Mouse (Mus musculus): ENCODE measurements at regions not wholly inside any gene's neighbourhood (a gene's known extent, or its start where the extent isn't known, plus 50 kb on each side); places are given as distances from the start of the nearest gene placed in this dataset.
"Not testable (repeated sequence)": the region's sequence is repeated elsewhere in the genome, so short reads cannot be mapped to it uniquely, and the experiment has no call there.

DNA sequence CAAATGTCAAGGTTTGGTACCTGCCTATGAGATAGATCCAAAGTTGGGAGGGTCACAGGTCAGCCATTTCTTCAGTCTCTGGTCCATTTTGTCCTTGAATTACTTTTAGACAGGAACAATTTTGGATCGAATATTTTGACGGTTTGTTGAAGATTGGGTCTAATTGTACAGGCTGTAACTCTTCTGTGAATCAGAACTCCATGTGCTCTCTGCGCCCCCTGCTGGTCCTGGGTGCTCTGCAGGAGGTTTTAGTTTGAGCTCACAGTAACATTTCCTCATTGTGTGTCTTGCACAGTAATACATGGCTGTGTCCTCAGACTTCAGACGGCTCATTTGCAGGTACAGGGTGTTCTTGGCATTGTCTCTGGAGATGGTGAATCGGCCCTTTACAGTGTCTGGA is 158.1 kb downstream of the Adam6a start:
- WGBS = 62% methylated on average over 5 of the region's 5 CpGs
- H3K4me2 ChIP-seq (ENCODE audit: low read depth, low read length); H3K27ac ChIP-seq (replicated peaks; ENCODE audit: low read depth, low read length); H3K9ac ChIP-seq (ENCODE audit: low read depth, low read length); H3K36me3 ChIP-seq (ENCODE audit: control insufficient read depth, insufficient read depth, low read length); H3K27me3 ChIP-seq (replicated peaks; ENCODE audit: control insufficient read depth, insufficient read depth, low read length); ATAC-seq (ENCODE audit: low read depth); H3K4me1 ChIP-seq (ENCODE audit: control insufficient read depth, insufficient read depth, low read length); H3K4me3 ChIP-seq (ENCODE audit: low read depth, low read length); H3K9me3 ChIP-seq (ENCODE audit: control insufficient read depth, low read length); DNase-seq (ENCODE audit: low spot score): not testable (repeated sequence)

DNA sequence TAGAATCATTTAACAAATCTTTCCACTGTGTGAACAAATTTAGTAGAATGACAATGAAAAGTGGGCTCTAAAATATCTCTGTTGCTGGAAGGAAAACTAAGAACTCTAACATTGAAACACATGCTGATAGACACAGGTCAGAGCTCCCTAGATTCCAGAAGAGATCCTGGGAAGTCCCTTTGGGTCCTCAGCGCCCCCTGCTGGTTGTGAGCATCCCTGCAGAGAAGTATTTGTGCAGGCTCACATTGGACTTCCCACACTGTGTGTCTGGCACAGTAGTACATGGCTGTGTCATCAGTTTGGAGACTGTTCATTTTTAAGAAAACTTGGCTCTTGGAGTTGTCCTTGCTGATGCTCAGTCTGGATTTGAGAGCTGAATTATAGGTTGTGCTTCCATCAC is 172.7 kb downstream of the Adam6a start:
- not testable (repeated sequence) for H3K36me3 ChIP-seq (ENCODE audit: control insufficient read depth, insufficient read depth, low read length); ATAC-seq (ENCODE audit: low read depth); H3K27ac ChIP-seq (replicated peaks; ENCODE audit: low read depth, low read length); H3K27me3 ChIP-seq (replicated peaks; ENCODE audit: control insufficient read depth, insufficient read depth, low read length); H3K9ac ChIP-seq (ENCODE audit: low read depth, low read length); H3K4me2 ChIP-seq (ENCODE audit: low read depth, low read length); DNase-seq (ENCODE audit: low spot score); H3K4me1 ChIP-seq (ENCODE audit: control insufficient read depth, insufficient read depth, low read length); H3K4me3 ChIP-seq (ENCODE audit: low read depth, low read length)
- peaks cover 20% of the 10 kb centered on the region; the same call in 1 of the 2 replicates for H3K9me3 ChIP-seq (ENCODE audit: control insufficient read depth, low read length)
- 0% methylated on average over 1 of the region's 1 CpGs for WGBS

DNA sequence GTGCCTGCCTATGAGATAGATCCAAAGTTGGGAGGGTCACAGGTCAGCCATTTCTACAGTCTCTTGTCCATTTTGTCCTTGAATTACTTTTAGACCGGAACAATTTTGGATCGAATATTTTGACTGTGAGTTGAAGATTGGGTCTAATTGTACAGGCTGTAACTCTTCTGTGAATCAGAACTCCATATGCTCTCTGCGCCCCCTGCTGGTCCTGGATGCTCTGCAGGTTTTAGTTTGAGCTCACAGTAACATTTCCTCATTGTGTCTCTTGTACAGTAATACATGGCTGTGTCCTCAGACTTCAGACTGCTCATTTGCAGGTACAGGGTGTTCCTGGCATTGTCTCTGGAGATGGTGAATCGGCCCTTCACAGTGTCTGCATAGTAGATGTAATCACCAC is 192.1 kb downstream of the Adam6a start:
- no peak for DNase-seq (ENCODE audit: low spot score)

DNA sequence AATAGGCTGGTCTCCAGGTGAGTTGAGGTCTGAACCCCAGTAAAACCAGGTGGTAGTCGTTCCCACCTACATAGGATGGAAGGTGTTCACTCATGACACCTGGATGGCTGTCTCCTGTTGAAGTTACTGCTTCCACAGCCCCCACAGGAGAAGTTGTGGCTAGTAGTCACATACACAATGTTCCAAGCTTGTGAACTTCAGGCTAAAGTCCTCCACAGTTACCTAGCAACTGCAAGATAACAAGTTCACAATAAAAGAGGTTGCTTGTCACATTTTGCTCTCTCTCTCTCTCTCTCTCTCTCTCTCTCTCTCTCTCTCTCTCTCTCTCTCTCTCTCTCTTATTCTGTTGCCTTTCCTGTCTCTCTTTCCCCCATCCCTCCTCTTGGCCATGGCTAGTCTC is 202.6 kb downstream of the Adam6a start:
- H3K36me3 ChIP-seq (ENCODE audit: control insufficient read depth, insufficient read depth, low read length) = no peaks in the 10 kb centered on the region
- no peak overlapping the region for H3K9ac ChIP-seq (ENCODE audit: low read depth, low read length)
- ATAC-seq (ENCODE audit: low read depth) = no peak
- peaks cover 20% of the 10 kb centered on the region for H3K9me3 ChIP-seq (ENCODE audit: control insufficient read depth, low read length)
- H3K4me3 ChIP-seq (ENCODE audit: low read depth, low read length) = no peak overlapping the region
- no peak overlapping the region for H3K4me2 ChIP-seq (ENCODE audit: low read depth, low read length)
- 48% methylated on average over 1 of the region's 1 CpGs for WGBS
- no peaks in the 10 kb centered on the region for H3K27me3 ChIP-seq (replicated peaks; ENCODE audit: control insufficient read depth, insufficient read depth, low read length)
- no peaks in the 10 kb centered on the region for H3K4me1 ChIP-seq (ENCODE audit: control insufficient read depth, insufficient read depth, low read length)
- no peak overlapping the region for H3K27ac ChIP-seq (replicated peaks; ENCODE audit: low read depth, low read length)
- DNase-seq (ENCODE audit: low spot score) = no peak

More for the DNA sequence above, 192.1 kb downstream of the Adam6a start:
- H3K4me1 ChIP-seq (ENCODE audit: control insufficient read depth, insufficient read depth, low read length) = no peaks in the 10 kb centered on the region
- H3K9me3 ChIP-seq (ENCODE audit: control insufficient read depth, low read length) = peaks cover 30% of the 10 kb centered on the region; the same call in 1 of the 2 replicates
- no peak overlapping the region for H3K9ac ChIP-seq (ENCODE audit: low read depth, low read length)
- H3K36me3 ChIP-seq (ENCODE audit: control insufficient read depth, insufficient read depth, low read length) = no peaks in the 10 kb centered on the region
- no peak for ATAC-seq (ENCODE audit: low read depth)
- no peak overlapping the region for H3K4me3 ChIP-seq (ENCODE audit: low read depth, low read length)
- 65% methylated on average over 4 of the region's 4 CpGs for WGBS
- H3K27ac ChIP-seq (replicated peaks; ENCODE audit: low read depth, low read length) = no peak overlapping the region
- no peak overlapping the region for H3K4me2 ChIP-seq (ENCODE audit: low read depth, low read length)
- H3K27me3 ChIP-seq (replicated peaks; ENCODE audit: control insufficient read depth, insufficient read depth, low read length) = no peaks in the 10 kb centered on the region

DNA sequence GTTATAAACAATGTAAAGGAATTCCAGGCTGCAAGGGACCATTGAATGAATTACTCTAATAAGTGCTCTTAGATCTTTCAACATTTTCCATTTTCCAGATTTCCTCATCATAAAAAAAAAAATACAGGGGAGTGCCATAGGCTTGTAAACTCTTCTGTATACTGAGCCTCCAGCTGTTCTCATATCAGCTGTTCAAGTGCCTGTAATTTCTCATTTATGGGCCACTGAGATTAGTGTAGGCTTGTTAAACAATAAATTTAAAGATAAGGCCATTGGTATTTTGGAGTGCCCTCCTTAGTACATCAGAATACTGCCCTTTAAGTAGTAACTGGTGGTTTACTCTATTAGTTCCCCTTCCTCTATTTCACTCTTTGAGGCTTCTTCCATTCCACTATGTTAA is 204.3 kb downstream of the Adam6a start:
- ATAC-seq (ENCODE audit: low read depth) = no peak

DNA sequence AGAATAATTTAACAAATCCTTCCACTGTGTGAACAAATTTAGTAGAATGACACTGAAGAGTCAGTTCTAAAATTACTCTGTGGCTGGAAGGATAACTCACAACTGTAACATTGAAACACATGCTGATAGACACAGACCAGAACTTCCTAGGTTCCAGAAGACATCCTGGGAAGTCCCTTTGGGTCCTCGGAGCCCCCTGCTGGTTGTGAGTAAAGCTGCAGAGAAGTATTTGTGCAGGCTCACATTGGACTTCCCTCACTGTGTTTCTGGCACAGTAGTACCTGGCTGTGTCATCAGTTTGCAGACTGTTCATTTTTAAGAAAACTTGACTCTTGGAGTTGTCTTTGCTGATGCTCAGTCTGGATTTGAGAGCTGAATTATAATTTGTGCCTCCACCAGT is 225.9 kb downstream of the Adam6a start:
- H3K4me2 ChIP-seq (ENCODE audit: low read depth, low read length) = no peak overlapping the region
- no peak overlapping the region for H3K27ac ChIP-seq (replicated peaks; ENCODE audit: low read depth, low read length)
- no peak overlapping the region for H3K9ac ChIP-seq (ENCODE audit: low read depth, low read length)
- H3K9me3 ChIP-seq (ENCODE audit: control insufficient read depth, low read length) = peaks cover 9% of the 10 kb centered on the region; the same call in 1 of the 2 replicates
- no peak for ATAC-seq (ENCODE audit: low read depth)
- 50% methylated on average over 1 of the region's 1 CpGs for WGBS
- DNase-seq (ENCODE audit: low spot score) = no peak
- H3K4me1 ChIP-seq (ENCODE audit: control insufficient read depth, insufficient read depth, low read length) = no peaks in the 10 kb centered on the region
- H3K4me3 ChIP-seq (ENCODE audit: low read depth, low read length) = no peak overlapping the region
- H3K27me3 ChIP-seq (replicated peaks; ENCODE audit: control insufficient read depth, insufficient read depth, low read length) = no peaks in the 10 kb centered on the region
- H3K36me3 ChIP-seq (ENCODE audit: control insufficient read depth, insufficient read depth, low read length) = no peaks in the 10 kb centered on the region

More for the DNA sequence above, 204.3 kb downstream of the Adam6a start:
- H3K4me3 ChIP-seq (ENCODE audit: low read depth, low read length) = no peak overlapping the region
- no peak overlapping the region for H3K27ac ChIP-seq (replicated peaks; ENCODE audit: low read depth, low read length)
- no peak overlapping the region for H3K9ac ChIP-seq (ENCODE audit: low read depth, low read length)
- peaks cover 18% of the 10 kb centered on the region for H3K9me3 ChIP-seq (ENCODE audit: control insufficient read depth, low read length)
- H3K4me2 ChIP-seq (ENCODE audit: low read depth, low read length) = no peak overlapping the region
- no peaks in the 10 kb centered on the region for H3K27me3 ChIP-seq (replicated peaks; ENCODE audit: control insufficient read depth, insufficient read depth, low read length)
- H3K4me1 ChIP-seq (ENCODE audit: control insufficient read depth, insufficient read depth, low read length) = no peaks in the 10 kb centered on the region
- H3K36me3 ChIP-seq (ENCODE audit: control insufficient read depth, insufficient read depth, low read length) = no peaks in the 10 kb centered on the region
- DNase-seq (ENCODE audit: low spot score) = no peak

DNA sequence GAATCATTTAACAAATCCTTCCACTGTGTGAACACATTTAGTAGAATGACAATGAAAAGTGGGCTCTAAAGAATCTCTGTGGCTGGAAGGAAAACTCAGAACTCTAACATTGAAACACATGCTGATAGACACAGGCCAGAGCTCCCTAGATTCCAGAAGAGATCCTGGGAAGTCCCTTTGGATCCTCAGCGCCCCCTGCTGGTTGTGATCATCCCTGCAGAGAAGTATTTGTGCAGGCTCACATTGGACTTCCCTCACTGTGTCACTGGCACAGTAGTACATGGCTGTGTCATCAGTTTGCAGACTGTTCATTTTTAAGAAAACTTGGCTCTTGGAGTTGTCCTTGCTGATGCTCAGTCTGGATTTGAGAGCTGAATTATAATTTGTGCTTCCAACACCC is 252.2 kb downstream of the Adam6a start:
- not testable (repeated sequence) for ATAC-seq (ENCODE audit: low read depth); H3K4me1 ChIP-seq (ENCODE audit: control insufficient read depth, insufficient read depth, low read length); H3K9ac ChIP-seq (ENCODE audit: low read depth, low read length); H3K27ac ChIP-seq (replicated peaks; ENCODE audit: low read depth, low read length); DNase-seq (ENCODE audit: low spot score); H3K9me3 ChIP-seq (ENCODE audit: control insufficient read depth, low read length); H3K4me2 ChIP-seq (ENCODE audit: low read depth, low read length); H3K27me3 ChIP-seq (replicated peaks; ENCODE audit: control insufficient read depth, insufficient read depth, low read length); H3K36me3 ChIP-seq (ENCODE audit: control insufficient read depth, insufficient read depth, low read length); H3K4me3 ChIP-seq (ENCODE audit: low read depth, low read length)
- 0% methylated on average over 1 of the region's 1 CpGs for WGBS

DNA sequence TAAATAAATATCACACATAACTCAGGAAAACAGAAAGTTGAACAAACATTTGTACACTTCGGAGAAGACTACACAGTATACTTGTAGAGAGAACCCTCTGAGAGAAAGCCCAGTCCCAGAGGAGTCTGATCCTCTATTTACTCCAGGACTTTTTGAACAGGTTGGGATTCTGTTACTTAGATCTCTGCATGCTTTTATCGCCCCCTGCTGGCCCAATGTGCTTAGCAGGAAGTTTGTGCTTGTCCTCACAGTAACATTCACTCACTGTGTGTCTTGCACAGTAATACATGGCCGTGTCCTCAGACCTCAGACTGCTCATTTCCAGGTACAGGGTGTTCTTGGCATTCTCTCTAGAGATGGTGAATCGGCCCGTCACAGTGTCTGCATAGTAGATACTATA is 282.7 kb downstream of the Adam6a start:
- no peak overlapping the region for H3K4me3 ChIP-seq (ENCODE audit: low read depth, low read length)
- no peak overlapping the region for H3K27ac ChIP-seq (replicated peaks; ENCODE audit: low read depth, low read length)
- H3K4me2 ChIP-seq (ENCODE audit: low read depth, low read length) = no peak overlapping the region
- WGBS = 60% methylated on average over 5 of the region's 5 CpGs
- H3K9ac ChIP-seq (ENCODE audit: low read depth, low read length) = no peak overlapping the region
- DNase-seq (ENCODE audit: low spot score) (no peak), ATAC-seq (ENCODE audit: low read depth) (no peak)
- no peaks in the 10 kb centered on the region for H3K36me3 ChIP-seq (ENCODE audit: control insufficient read depth, insufficient read depth, low read length)
- H3K9me3 ChIP-seq (ENCODE audit: control insufficient read depth, low read length) = peaks cover 28% of the 10 kb centered on the region
- no peaks in the 10 kb centered on the region for H3K27me3 ChIP-seq (replicated peaks; ENCODE audit: control insufficient read depth, insufficient read depth, low read length)
- H3K4me1 ChIP-seq (ENCODE audit: control insufficient read depth, insufficient read depth, low read length) = no peaks in the 10 kb centered on the region

DNA sequence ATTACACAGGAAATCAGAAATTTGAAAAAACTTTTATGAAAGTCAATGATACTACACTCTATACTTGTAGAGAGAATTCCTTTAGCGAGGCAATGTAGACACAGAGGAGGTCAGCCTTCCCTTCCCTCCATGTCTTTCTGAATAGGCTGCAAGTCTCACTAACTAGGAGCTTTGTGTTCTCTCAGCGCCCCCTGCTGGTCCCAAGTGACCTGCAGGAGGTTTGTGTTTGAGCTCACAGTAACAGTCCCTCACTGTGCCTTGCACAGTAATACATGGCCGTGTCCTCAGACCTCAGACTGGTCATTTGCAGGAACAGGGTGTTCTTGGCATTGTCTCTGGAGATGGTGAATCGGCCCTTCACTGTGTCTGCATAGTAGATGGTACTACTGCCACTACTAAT is 315.2 kb downstream of the Adam6a start:
- WGBS = 46% methylated on average over 4 of the region's 4 CpGs
- Histone ChIP-seq H3K4me2 (ENCODE audit: low read depth, low read length) (no peak overlapping the region), H3K27me3 (replicated peaks; ENCODE audit: control insufficient read depth, insufficient read depth, low read length) (no peaks in the 10 kb centered on the region), H3K4me1 (ENCODE audit: control insufficient read depth, insufficient read depth, low read length) (no peaks in the 10 kb centered on the region), H3K27ac (replicated peaks; ENCODE audit: low read depth, low read length) (no peak overlapping the region), H3K9ac (ENCODE audit: low read depth, low read length) (no peak overlapping the region), H3K4me3 (ENCODE audit: low read depth, low read length) (no peak overlapping the region), H3K9me3 (ENCODE audit: control insufficient read depth, low read length) (peaks cover 14% of the 10 kb centered on the region; the same call in 1 of the 2 replicates), H3K36me3 (ENCODE audit: control insufficient read depth, insufficient read depth, low read length) (no peaks in the 10 kb centered on the region)
- DNase-seq (ENCODE audit: low spot score) (no peak), ATAC-seq (ENCODE audit: low read depth) (no peak)
